Mouse (Mus musculus) kidney, adult 11 months (tissue): ENCODE results near the gene Rbm10.
A peak's percentile ranks its signal among the peaks of the same experiment; 100 is the strongest.

Source experiments
- DNase-seq: peaks from one replicate; pipeline ENCODE4 v3.0.0; 2022

Gene Rbm10

GRCm38 (mm10) chrX:20617176-20617902 is at the start of gene Rbm10, which contains the start of gene Ndufb11:
Rbm10 (plus strand) TSS chrX:20617503.
Ndufb11 (minus strand) TSS chrX:20617619.
- DNase-seq: peak; percentile 93

DNA sequence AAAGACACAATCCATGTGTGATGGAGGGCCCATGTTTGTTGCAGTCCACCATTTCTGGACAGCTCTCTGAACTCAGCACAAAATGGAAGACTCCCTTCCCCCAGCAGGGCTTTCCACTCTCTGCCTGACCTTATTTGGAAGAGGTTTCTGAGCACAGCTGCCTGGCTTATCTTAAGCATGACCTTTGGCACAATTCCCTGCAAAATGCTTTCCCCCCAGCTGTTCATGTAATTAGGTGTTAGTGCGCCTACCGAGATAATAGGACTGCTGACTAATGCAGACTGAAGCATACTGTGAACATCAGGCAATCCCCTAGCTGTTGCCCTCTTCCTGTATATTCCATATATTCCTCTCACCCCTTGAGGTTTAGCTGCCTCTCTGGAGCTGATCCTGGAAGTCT is 46.3 kb upstream of the Rbm10 start:
- DNase-seq: no peak

DNA sequence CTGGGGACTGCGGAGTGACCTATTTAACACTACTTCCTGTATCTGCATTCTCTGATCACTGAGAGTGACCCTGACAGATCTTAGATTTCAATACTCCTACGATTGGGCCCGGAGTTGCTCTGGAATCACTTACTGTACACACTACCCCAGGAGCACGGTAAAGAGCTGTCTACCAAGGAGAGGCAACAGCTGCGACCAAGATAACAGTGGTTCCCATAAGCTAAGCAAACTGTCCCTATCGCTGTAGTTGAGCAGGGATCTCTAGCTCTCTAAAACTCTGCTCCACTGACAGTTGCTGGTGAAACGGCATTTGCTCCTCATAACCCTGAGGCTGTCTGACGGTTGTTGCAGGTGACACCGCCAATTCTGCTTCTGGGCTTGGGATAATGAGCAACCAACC is 44.6 kb upstream of the Rbm10 start:
- DNase-seq: no peak

GRCm38 (mm10) chrX:20573927-20574326 is 43.4 kb upstream of the Rbm10 start:
- no peak for DNase-seq

DNA sequence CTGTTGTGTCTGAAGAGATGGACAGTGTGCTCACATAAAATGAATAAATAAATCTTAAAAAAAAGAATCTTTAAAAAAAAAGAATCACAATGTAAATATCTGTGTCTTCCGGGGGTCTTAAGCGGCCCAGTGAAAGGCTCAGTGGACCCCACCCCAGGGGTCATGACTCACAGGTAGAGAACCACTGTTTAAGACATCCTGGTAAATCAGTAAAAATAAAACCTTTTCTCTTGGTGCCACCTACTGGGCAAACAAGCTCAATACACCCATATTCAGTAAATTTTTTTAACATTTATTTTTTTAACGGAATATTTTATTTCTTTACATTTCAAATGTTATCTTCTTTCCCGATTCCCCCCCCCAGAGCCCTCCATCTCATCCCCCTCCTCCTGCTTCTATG is 29.3 kb upstream of the Rbm10 start:
- no peak for DNase-seq

- DNase-seq: no peak
Measured at GRCm38 (mm10) chrX:20608500-20608899, 8.8 kb upstream of the Rbm10 start.

DNA sequence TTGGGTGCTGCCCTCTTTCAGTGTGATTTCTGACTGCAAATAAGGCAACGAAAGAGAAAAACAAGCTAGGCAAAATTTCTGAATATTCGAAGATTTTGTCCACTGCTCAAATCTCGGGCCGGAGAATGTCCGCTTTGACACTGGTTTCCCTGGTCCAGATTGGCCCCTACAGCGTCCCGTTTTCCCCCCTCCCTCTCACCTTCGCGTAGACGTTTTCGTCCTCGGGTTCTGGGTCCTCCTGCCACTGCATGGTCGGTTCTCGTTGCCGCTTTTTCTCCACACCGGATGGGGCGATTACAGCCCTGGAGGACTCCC is 485 bp upstream of the Rbm10 start:
- DNase-seq: no peak

- no peak for DNase-seq
Measured at GRCm38 (mm10) chrX:20617903-20618399, 648 bp downstream of the Rbm10 start.

DNA sequence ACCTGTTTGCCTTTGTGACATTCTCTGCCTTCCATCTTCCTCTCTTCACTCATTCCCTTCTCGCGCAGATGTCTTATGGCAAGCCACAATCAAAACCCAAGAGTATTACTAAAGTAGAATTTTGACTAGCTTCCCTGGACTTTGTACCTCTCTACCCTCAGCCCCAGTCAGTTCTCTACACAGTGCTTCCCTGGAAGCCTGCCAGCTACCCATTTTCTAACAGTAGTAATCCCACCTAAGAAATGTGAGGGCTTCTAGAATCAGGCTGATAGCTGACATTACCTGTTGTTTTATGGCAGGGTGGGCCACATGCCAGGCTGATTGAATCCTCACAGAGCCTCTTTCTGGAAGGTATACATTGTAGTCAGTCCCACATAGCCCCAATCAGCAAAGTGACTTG is 20.8 kb downstream of the Rbm10 start:
- no peak for DNase-seq

- no peak for DNase-seq
Measured at GRCm38 (mm10) chrX:20644780-20645179, 27.5 kb downstream of the Rbm10 start.

GRCm38 (mm10) chrX:20657593-20657992 is 40.3 kb downstream of the Rbm10 start:
- DNase-seq: no peak

- peak; percentile 69 for DNase-seq
Measured at GRCm38 (mm10) chrX:20658026-20658652, 40.8 kb downstream of the Rbm10 start, which contains the start of gene Uba1. Uba1 (plus strand) TSS chrX:20658326.

GRCm38 (mm10) chrX:20658891-20659406 is 41.6 kb downstream of the Rbm10 start:
- DNase-seq: no peak

DNA sequence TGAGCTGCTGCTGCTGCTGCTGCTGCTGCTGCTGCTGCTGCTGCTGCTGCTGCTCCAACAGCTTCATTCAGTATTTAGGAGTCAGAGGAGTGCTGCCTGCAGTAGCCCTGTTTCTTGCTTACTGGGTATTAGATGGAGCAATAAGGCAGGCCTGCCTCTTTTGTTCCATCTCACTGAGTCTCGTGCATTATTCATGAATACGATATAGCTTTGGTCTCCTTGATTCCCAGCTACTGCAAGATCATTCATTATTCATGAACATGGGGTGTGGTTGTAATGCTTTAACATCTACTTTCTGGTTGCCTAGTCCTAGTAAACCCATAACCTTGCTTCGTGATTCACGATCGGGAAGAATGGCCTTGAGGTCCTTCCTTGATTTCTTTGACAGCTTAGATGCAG is 45.0 kb downstream of the Rbm10 start:
- no peak for DNase-seq

DNA sequence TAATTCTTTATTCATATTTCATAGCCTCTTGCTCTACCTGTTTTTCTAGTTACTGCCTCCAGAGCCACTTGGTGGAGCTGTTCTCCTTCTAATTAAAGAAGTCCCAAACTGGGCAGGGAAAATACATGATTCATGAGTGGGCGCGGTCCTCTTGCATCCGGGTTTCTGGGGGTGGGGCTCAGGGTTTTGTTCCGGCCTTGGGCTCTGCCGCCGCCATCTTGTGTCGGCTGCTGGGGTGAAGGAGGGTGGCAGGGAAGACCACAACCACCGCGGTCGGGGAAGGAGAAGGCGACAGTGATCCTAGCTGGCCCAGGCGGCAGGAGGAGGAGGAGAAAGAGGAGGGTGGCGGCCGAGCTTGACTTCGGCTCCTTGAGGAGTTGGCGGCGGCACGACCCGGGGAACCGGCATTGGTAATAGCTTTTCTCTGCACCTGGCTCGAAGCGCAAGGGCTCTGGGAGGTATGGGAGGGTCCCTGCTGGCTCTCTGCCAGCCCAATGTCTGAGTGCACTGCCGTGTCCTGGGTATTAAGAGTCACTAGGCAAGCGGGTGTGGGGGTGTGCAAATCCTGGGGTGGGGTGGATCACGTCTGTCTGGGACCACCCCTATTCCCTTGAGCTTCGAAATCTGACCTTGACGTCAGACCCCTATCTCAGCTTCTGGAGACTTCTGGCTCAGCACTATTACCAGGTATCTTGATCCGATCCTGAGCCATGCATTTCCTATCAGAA is 45.6 kb downstream of the Rbm10 start:
- DNase-seq: peak; percentile 87

GRCm38 (mm10) chrX:20663444-20663790 is 46.1 kb downstream of the Rbm10 start:
- DNase-seq: no peak

GRCm38 (mm10) chrX:20687519-20688067 is 70.3 kb downstream of the Rbm10 start, which contains the start of gene Cdk16:
Cdk16 (plus strand) TSS chrX:20687954.
- DNase-seq: peak; percentile 95

GRCm38 (mm10) chrX:20688068-20688547 is 70.8 kb downstream of the Rbm10 start:
- peak; percentile 83 for DNase-seq

DNA sequence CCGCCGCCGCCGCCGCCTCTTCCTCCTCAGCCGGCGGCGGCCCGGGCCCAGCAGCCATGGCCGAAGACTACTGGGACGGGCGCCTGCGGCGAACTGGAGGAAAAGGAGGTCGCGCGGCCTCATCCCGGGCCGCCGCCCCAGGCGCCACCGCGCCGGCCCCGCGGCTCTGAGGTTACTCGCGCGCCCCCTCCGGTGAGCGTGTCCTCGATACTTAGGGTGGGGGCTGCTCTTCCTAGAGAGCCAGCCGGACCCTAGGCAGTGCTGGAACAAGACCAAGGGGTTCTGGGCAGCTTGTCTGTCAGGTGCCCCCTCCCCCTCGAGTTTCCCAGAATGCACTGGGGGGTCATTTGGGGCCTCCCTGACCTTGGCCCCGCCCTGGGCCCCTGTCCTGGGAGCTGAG is 71.3 kb downstream of the Rbm10 start:
- peak; percentile 57 for DNase-seq

- DNase-seq: no peak
Measured at GRCm38 (mm10) chrX:20691566-20691965, 74.3 kb downstream of the Rbm10 start.

DNA sequence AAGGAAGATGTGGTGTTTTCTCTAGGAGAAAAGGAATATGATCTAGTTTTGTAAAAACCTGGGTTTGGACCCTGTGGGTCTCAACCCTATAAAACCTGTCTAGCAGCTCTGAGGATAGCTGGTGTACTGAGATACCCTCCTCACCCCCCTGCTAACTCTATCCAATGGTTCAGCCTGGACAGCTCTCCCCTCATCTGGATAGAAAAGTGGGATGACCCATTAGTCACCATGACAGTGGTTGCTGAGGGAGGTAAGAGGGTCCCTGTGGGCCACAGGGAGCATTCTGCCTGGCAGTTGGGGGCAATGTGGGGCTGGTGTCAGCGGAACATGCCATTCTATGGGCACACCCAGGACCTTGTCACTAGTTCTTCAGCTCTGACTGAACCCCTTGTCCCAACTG is 75.3 kb downstream of the Rbm10 start:
- no peak for DNase-seq

GRCm38 (mm10) chrX:20695842-20696241 is 78.5 kb downstream of the Rbm10 start:
- DNase-seq: no peak
